Mouse (Mus musculus) CH12.LX (cell line): Measurements from ENCODE around the gene Mdfic. TPM values are rescaled to one million over a fixed set of nuclear protein-coding genes. Genes with fewer than 3 reads are reported as not detected.

Experiments used
- DNase-seq: peaks from one replicate; pipeline ENCODE4 v3.0.0-alpha.2; 2013; ENCODE audit errors: extremely low read depth
- H3K27ac ChIP-seq: 2 replicates; pipeline ENCODE4 v1.5.1; 2012; ENCODE audit warnings: low read depth, mild to moderate bottlenecking, control low read depth, moderate library complexity; ENCODE audit not compliant: insufficient read depth
- H3K27me3 ChIP-seq: replicated peaks from 2 replicates; pipeline ENCODE3; 2012; ENCODE audit warnings: inconsistent platforms
- H3K36me3 ChIP-seq, 2 experiments: replicated peaks in 1 of 2; 2 replicates each; pipeline versions ENCODE3 to v1.6.1; 2012; ENCODE audit warnings: inconsistent platforms in 1 of 2, low read length in 1 of 2, mild to moderate bottlenecking in 1 of 2, mixed read lengths in 1 of 2, moderate library complexity in 1 of 2; ENCODE audit not compliant: control insufficient read depth in 1 of 2, insufficient read depth in 1 of 2
- H3K4me1 ChIP-seq, 2 experiments: 2 replicates each; pipeline ENCODE4 v1.6.1; 2012; ENCODE audit warnings: inconsistent platforms in 1 of 2, moderate library complexity in 1 of 2; ENCODE audit not compliant: insufficient read depth in 2 of 2, control insufficient read depth in 1 of 2
- H3K4me2 ChIP-seq: 2 replicates; pipeline ENCODE4 v1.6.1; 2012; ENCODE audit warnings: low read depth, mild to moderate bottlenecking, control low read depth; ENCODE audit not compliant: poor library complexity, insufficient read depth, severe bottlenecking
- H3K4me3 ChIP-seq, 3 experiments: fragments of 150-350 bp in 1 of 3; sonication (generic) in 1 of 3; replicated peaks in 1 of 3; 2 replicates each; pipeline versions ENCODE3 to v1.5.1; 2011 to 2012; ENCODE audit warnings: low read depth in 2 of 3, low read length in 2 of 3, mild to moderate bottlenecking in 2 of 3, moderate library complexity in 2 of 3, control low read depth in 1 of 3, improper control_type of control experiment in 1 of 3, inconsistent platforms in 1 of 3, mixed read lengths in 1 of 3; ENCODE audit not compliant: poor library complexity in 1 of 3
- H3K79me2 ChIP-seq: replicated peaks from 2 replicates; pipeline ENCODE4 v1.6.1; 2012; ENCODE audit warnings: mild to moderate bottlenecking, moderate library complexity; ENCODE audit not compliant: control insufficient read depth, poor library complexity, insufficient read depth, severe bottlenecking; ENCODE audit errors: extremely low read depth
- H3K9ac ChIP-seq: 2 replicates; pipeline ENCODE4 v1.6.1; 2012; ENCODE audit warnings: low read depth, mild to moderate bottlenecking, control low read depth, moderate library complexity; ENCODE audit not compliant: insufficient read depth
- H3K9me3 ChIP-seq: replicated peaks from 2 replicates; pipeline ENCODE3; 2012; ENCODE audit warnings: low read length, inconsistent platforms, mixed read lengths
- BHLHE40 ChIP-seq: IDR thresholded peaks from 2 replicates; pipeline ENCODE4 v1.6.1; 2011; ENCODE audit warnings: mild to moderate bottlenecking, low read depth, low read length, improper control_type of control experiment
- ELF1 ChIP-seq: IDR thresholded peaks from 2 replicates; pipeline ENCODE4 v1.6.1; 2014; ENCODE audit warnings: low read depth, mild to moderate bottlenecking, inconsistent platforms, low read length, improper control_type of control experiment
- EP300 ChIP-seq: IDR thresholded peaks from 2 replicates; pipeline ENCODE4 v1.6.1; 2011; ENCODE audit warnings: low read length, improper control_type of control experiment
- GABPA ChIP-seq: IDR thresholded peaks from 2 replicates; pipeline ENCODE4 v1.6.1; 2012; ENCODE audit warnings: low read depth, low read length, improper control_type of control experiment, inconsistent platforms; ENCODE audit not compliant: insufficient replicate concordance
- HCFC1 ChIP-seq: IDR thresholded peaks from 2 replicates; pipeline ENCODE4 v1.6.1; 2012; ENCODE audit warnings: low read depth, mild to moderate bottlenecking, inconsistent platforms, low read length, improper control_type of control experiment
- JUND ChIP-seq: conservative IDR thresholded peaks from 2 replicates; pipeline ENCODE4 v1.6.1; 2011; ENCODE audit warnings: low read depth, low read length, improper control_type of control experiment
- KAT2A ChIP-seq: IDR thresholded peaks from 2 replicates; pipeline ENCODE4 v1.6.1; 2012; ENCODE audit warnings: low read length, improper control_type of control experiment, inconsistent platforms; ENCODE audit not compliant: insufficient replicate concordance
- MXI1 ChIP-seq: IDR thresholded peaks from 2 replicates; pipeline ENCODE4 v1.6.1; 2011; ENCODE audit warnings: mild to moderate bottlenecking, low read depth, low read length, improper control_type of control experiment
- NELFE ChIP-seq: IDR thresholded peaks from 2 replicates; pipeline ENCODE4 v1.6.1; 2011; ENCODE audit warnings: low read depth, low read length, improper control_type of control experiment
- POLR2AphosphoS2 ChIP-seq: IDR thresholded peaks from 2 replicates; pipeline ENCODE4 v1.6.1; 2011; ENCODE audit warnings: low read depth, low read length, improper control_type of control experiment
- SMC3 ChIP-seq: IDR thresholded peaks from 2 replicates; pipeline ENCODE4 v1.6.1; 2011; ENCODE audit warnings: low read depth, low read length, improper control_type of control experiment
- UBTF ChIP-seq: IDR thresholded peaks from 2 replicates; pipeline ENCODE4 v1.6.1; 2012; ENCODE audit warnings: low read depth, mild to moderate bottlenecking, inconsistent platforms, low read length, improper control_type of control experiment, moderate library complexity
- USF2 ChIP-seq: conservative IDR thresholded peaks from 2 replicates; pipeline ENCODE4 v1.6.1; 2011; ENCODE audit warnings: low read depth, low read length, improper control_type of control experiment
- ZKSCAN1 ChIP-seq: IDR thresholded peaks from 2 replicates; pipeline ENCODE4 v1.6.1; 2012; ENCODE audit warnings: low read depth, inconsistent platforms, low read length, improper control_type of control experiment, borderline replicate concordance
- dilution Hi-C: fragments of 300-500 bp; cut with MboI; formaldehyde crosslinking; loops from 2 replicates; pipeline ENCODE4 v1.14.3; 2020; ENCODE audit warnings: low sequenced_read_pairs; ENCODE audit not compliant: extremely low pct_unique_long_range_greater_than_20kb, extremely low pct_ligation_motif_present
- in situ Hi-C: fragments of 300-500 bp; cut with MboI; formaldehyde crosslinking; loops from 3 replicates; pipeline ENCODE4 v1.14.3; 2019; ENCODE audit warnings: low sequenced_read_pairs, low pct_ligation_motif_present, low pct_unique_long_range_greater_than_20kb, mixed read lengths
- polyA plus RNA-seq: library from polyadenylated mRNA; unstranded; fragments of >175 nt; gene quantifications from 2 replicates; pipeline ENCODE4 v1.2.1, GENCODE M21; 2012; ENCODE audit warnings: low read depth; ENCODE audit not compliant: insufficient read length
- total RNA-seq, 2 experiments: library from RNA; depleted of rRNA; stranded (reverse); fragments of 300-350 nt in 1 of 2; fragments of >200 nt in 1 of 2; gene quantifications; 2 replicates each; pipeline ENCODE4 v1.2.3; 2012 to 2014

Mdfic gene
- total and polyA plus RNA-seq, 3 experiments, result 8.3 to 14.7 (median 14.1) TPM

- Histone ChIP-seq H3K27ac (no peak overlapping the region), H3K9ac (no peak overlapping the region), H3K4me2 (no peak overlapping the region), H3K36me3 (peaks cover 22 to 38% of the 10 kb centered on the region in 2 experiments), H3K9me3 (no peaks in the 10 kb centered on the region), H3K79me2 (peaks cover 14% of the 10 kb centered on the region; the same call in 1 of the 2 replicates), H3K4me1 (peaks cover 9 to 23% of the 10 kb centered on the region in 2 experiments; a peak in 3 of 4 replicates), H3K27me3 (no peaks in the 10 kb centered on the region), H3K4me3 (no peak overlapping the region)
- in situ Hi-C loops, result no loop called here
- no peak for DNase-seq
- TF ChIP-seq SMC3 (no peak), USF2 (no peak), JUND (no peak), HCFC1 (no peak), GABPA (no peak), BHLHE40 (no peak), POLR2AphosphoS2 (no peak), KAT2A (no peak), UBTF (no peak), ZKSCAN1 (no peak), NELFE (no peak), EP300 (no peak), MXI1 (no peak)
- dilution Hi-C loops, result no loop called here
Observed at GRCm38 (mm10) chr6:15726422-15726821, 6.0 kb downstream of the Mdfic start.

- dilution Hi-C loops, result no loop called here
- Histone ChIP-seq H3K36me3 (peaks cover 23 to 38% of the 10 kb centered on the region in 2 experiments), H3K9me3 (no peaks in the 10 kb centered on the region), H3K27ac (no peak overlapping the region), H3K4me2 (no peak overlapping the region), H3K27me3 (no peaks in the 10 kb centered on the region), H3K9ac (no peak overlapping the region; the same call in 1 of the 2 replicates)
- in situ Hi-C loops, result no loop called here
- DNase-seq, result no peak
- TF ChIP-seq USF2, result no peak
- no peak for TF ChIP-seq ELF1
- no peak for TF ChIP-seq MXI1
- TF ChIP-seq, all 38 proteins: peak for 0
- 0 out of 2 replicates have a peak, but pooled peaks cover 6% of the 10 kb centered on the region for H3K79me2 ChIP-seq
- H3K4me1 ChIP-seq, result peaks cover 9 to 23% of the 10 kb centered on the region in 2 experiments; a peak in 3 of 4 replicates
- no peak overlapping the region for H3K4me3 ChIP-seq
Observed at GRCm38 (mm10) chr6:15727681-15728410, 7.4 kb downstream of the Mdfic start.
